Comparison of ENCODE assay signal across 9 mouse cellular contexts in genomic region chr2:58589637-58590036, GRCm38 (mm10). TPM values are rescaled to one million over a fixed set of nuclear protein-coding genes. Genes with fewer than 3 reads are reported as not detected.
DNase-seq lines count a peak whose midpoint lies in the region; ATAC-seq lines count a peak whose summit lies in the region.
"Had no signal": no experiment of that assay in that cellular context is flagged by ENCODE, and none has a peak within 500 bp of the region (broad histone marks: within the 10 kb centered on the region; RNA-seq: fewer than 3 reads in every experiment).

No protein-coding gene starts in this region.

- peaks cover 28% of the 10 kb centered on the region for H3K4me1 ChIP-seq in embryonic facial prominence, embryonic 14.5 days (ENCODE audit: control insufficient read depth, insufficient read depth, low read length)
- peaks cover 10% of the 10 kb centered on the region for H3K4me1 ChIP-seq in forebrain, embryonic 13.5 days
- H3K4me1 ChIP-seq in liver, embryonic 11.5 days (replicated peaks; ENCODE audit: control insufficient read depth, insufficient read depth, low read length), result no peaks in the 10 kb centered on the region

- 54% methylated on average over 4 of the region's 4 CpGs for WGBS in embryonic facial prominence, embryonic 14.5 days
- WGBS in forebrain, embryonic 13.5 days, result 80% methylated on average over 4 of the region's 4 CpGs
- 77% methylated on average over 4 of the region's 4 CpGs for WGBS in liver, embryonic 11.5 days

- no peak overlapping the region for H3K27ac ChIP-seq in embryonic facial prominence, embryonic 14.5 days (replicated peaks; ENCODE audit: low read depth, low read length)
- H3K27ac ChIP-seq in forebrain, embryonic 13.5 days, result no peak overlapping the region
- no peak overlapping the region for H3K27ac ChIP-seq in liver, embryonic 11.5 days (ENCODE audit: low read depth, low read length)
- H3K27ac ChIP-seq: limb, embryonic 12.5 days had no signal

- no peaks in the 10 kb centered on the region for H3K27me3 ChIP-seq in embryonic facial prominence, embryonic 14.5 days (replicated peaks; ENCODE audit: control insufficient read depth, insufficient read depth, low read length)
- no peaks in the 10 kb centered on the region for H3K27me3 ChIP-seq in forebrain, embryonic 13.5 days
- H3K27me3 ChIP-seq in liver, embryonic 11.5 days (replicated peaks; ENCODE audit: control insufficient read depth, insufficient read depth, low read length), result no peaks in the 10 kb centered on the region
- H3K27me3 ChIP-seq: limb, embryonic 12.5 days had no signal

- H3K4me3 ChIP-seq in embryonic facial prominence, embryonic 14.5 days (ENCODE audit: low read depth, low read length), result no peak overlapping the region
- H3K4me3 ChIP-seq in forebrain, embryonic 13.5 days, result no peak overlapping the region
- no peak overlapping the region for H3K4me3 ChIP-seq in liver, embryonic 11.5 days (ENCODE audit: low read depth, low read length)
- H3K4me3 ChIP-seq: limb, embryonic 12.5 days had no signal

- no peak overlapping the region for H3K4me2 ChIP-seq in embryonic facial prominence, embryonic 14.5 days (ENCODE audit: low read depth, low read length)
- H3K4me2 ChIP-seq in forebrain, embryonic 13.5 days, result no peak overlapping the region
- no peak overlapping the region for H3K4me2 ChIP-seq in liver, embryonic 11.5 days
- H3K4me2 ChIP-seq: limb, embryonic 12.5 days had no signal

- no peaks in the 10 kb centered on the region for H3K9me3 ChIP-seq in embryonic facial prominence, embryonic 14.5 days (ENCODE audit: control insufficient read depth, low read length)
- H3K9me3 ChIP-seq in forebrain, embryonic 13.5 days (replicated peaks), result no peaks in the 10 kb centered on the region
- no peaks in the 10 kb centered on the region for H3K9me3 ChIP-seq in liver, embryonic 11.5 days (ENCODE audit: control insufficient read depth, low read length)
- H3K9me3 ChIP-seq: limb, embryonic 12.5 days had no signal

- peak; percentile 37 for ATAC-seq in embryonic facial prominence, embryonic 14.5 days (ENCODE audit: low read depth)
- ATAC-seq in forebrain, embryonic 13.5 days, result no peak
- no peak for ATAC-seq in liver, embryonic 11.5 days (replicated peaks; ENCODE audit: low FRiP score)

- H3K36me3 ChIP-seq in embryonic facial prominence, embryonic 14.5 days (ENCODE audit: control insufficient read depth, insufficient read depth, low read length), result no peaks in the 10 kb centered on the region
- no peaks in the 10 kb centered on the region for H3K36me3 ChIP-seq in forebrain, embryonic 13.5 days (ENCODE audit: poor library complexity, severe bottlenecking)
- no peaks in the 10 kb centered on the region for H3K36me3 ChIP-seq in liver, embryonic 11.5 days (ENCODE audit: control insufficient read depth, insufficient read depth, low read length)
- H3K36me3 ChIP-seq: limb, embryonic 12.5 days had no signal

- peak; percentile 76 to 86 for DNase-seq in adrenal gland, adult (ENCODE audit: inconsistent age in 2 of 2, low spot score in 1 of 2)
- DNase-seq in adrenal gland, postnatal 4 days (ENCODE audit: low spot score in 2 of 2), result no peak
- DNase-seq in layer of hippocampus, adult 9-11 months, result peak; percentile 77
- DNase-seq in layer of hippocampus, postnatal 10 days (ENCODE audit: low spot score in 2 of 2), result no peak
- DNase-seq in embryonic facial prominence, embryonic 14.5 days (ENCODE audit: low spot score), result peak; percentile 30
- peak; percentile 16 for DNase-seq in lung, postnatal 14 days
- DNase-seq in liver, embryonic 11.5 days (ENCODE audit: low spot score), result no peak

- H3K9ac ChIP-seq in embryonic facial prominence, embryonic 14.5 days (ENCODE audit: low read depth, low read length), result no peak overlapping the region
- no peak overlapping the region for H3K9ac ChIP-seq in forebrain, embryonic 13.5 days
- no peak overlapping the region for H3K9ac ChIP-seq in liver, embryonic 11.5 days (ENCODE audit: low read depth, low read length)
- H3K9ac ChIP-seq: limb, embryonic 12.5 days had no signal

RNA-seq across cellular contexts. Expression of gene Upp2, which starts 22.5 kb away (rescaled TPM):
- total RNA-seq in adrenal gland, postnatal 4 days (2021), result 10 to 100 TPM in 1 of 2 experiments, 1 to 10 TPM in 1; 8.8 to 11.8 TPM
- 10 to 100 TPM; 15.0 to 18.2 TPM for total RNA-seq in layer of hippocampus, postnatal 10 days (2021)
- 8.5 and 8.7 TPM in 2 replicates for polyA plus RNA-seq in embryonic facial prominence, embryonic 14.5 days (2014; fragmentation: Nextera tagmentation; extraction: Ambion mirVana)
- polyA plus RNA-seq in forebrain, embryonic 13.5 days (2015; fragmentation: Nextera tagmentation; extraction: Ambion mirVana), result 9.0 and 9.3 TPM in 2 replicates
- polyA plus RNA-seq in liver, embryonic 11.5 days (2014; fragmentation: Nextera tagmentation; extraction: Ambion mirVana), result 4.8 and 5.4 TPM in 2 replicates

RNA-seq across cellular contexts. Expression of gene Acvr1, which starts 22.7 kb away (rescaled TPM):
- 10 to 100 TPM; 57.6 to 63.7 TPM for total RNA-seq in adrenal gland, postnatal 4 days (2021)
- total RNA-seq in layer of hippocampus, postnatal 10 days (2021), result 10 to 100 TPM; 50.1 to 52.9 TPM
- polyA plus RNA-seq in embryonic facial prominence, embryonic 14.5 days (2014; fragmentation: Nextera tagmentation; extraction: Ambion mirVana), result 14.7 and 15.0 TPM in 2 replicates
- 4.5 and 4.6 TPM in 2 replicates for polyA plus RNA-seq in forebrain, embryonic 13.5 days (2015; fragmentation: Nextera tagmentation; extraction: Ambion mirVana)
- 6.2 and 6.3 TPM in 2 replicates for polyA plus RNA-seq in liver, embryonic 11.5 days (2014; fragmentation: Nextera tagmentation; extraction: Ambion mirVana)

Comparison
In these comparisons a context has a peak if more than half of its experiments do, and no peak if none do; other contexts are left out.
1. DNase-seq: peak in adrenal gland, adult (2 of 2), layer of hippocampus, adult 9-11 months (single experiment), embryonic facial prominence, embryonic 14.5 days (single experiment) and lung, postnatal 14 days (single experiment); none in adrenal gland, postnatal 4 days (0 of 2), layer of hippocampus, postnatal 10 days (0 of 2) and liver, embryonic 11.5 days (single experiment).